Mouse (Mus musculus) midbrain, embryonic 16.5 days (tissue): ENCODE results near the gene Vrk2. TPM values are rescaled to one million over a fixed set of nuclear protein-coding genes. Genes with fewer than 3 reads are reported as not detected.

Experiments
- ATAC-seq: fragments of 200-750 bp; cut with Nextera tagmentation; 2 replicates; pipeline ENCODE4 v1.8.0; 2017; ENCODE audit warnings: moderate TSS enrichment
- H3K27ac ChIP-seq: fragments of 300-500 bp; sonication (generic); 2 replicates; pipeline ENCODE4 v1.5.1; 2014; ENCODE audit warnings: mild to moderate bottlenecking, low read length, mixed read lengths
- H3K27me3 ChIP-seq: fragments of 300-500 bp; sonication (generic); 2 replicates; pipeline ENCODE4 v1.6.1; 2014; ENCODE audit warnings: low read depth, low read length, mixed read lengths; ENCODE audit not compliant: control insufficient read depth, insufficient read depth
- H3K36me3 ChIP-seq: fragments of 300-500 bp; sonication (generic); 2 replicates; pipeline ENCODE4 v1.6.1; 2014; ENCODE audit warnings: mild to moderate bottlenecking, low read length, moderate library complexity, mixed read lengths; ENCODE audit not compliant: control insufficient read depth, insufficient read depth
- H3K4me1 ChIP-seq: fragments of 300-500 bp; sonication (generic); 2 replicates; pipeline ENCODE4 v1.6.1; 2014; ENCODE audit warnings: mild to moderate bottlenecking, low read length, mixed read lengths; ENCODE audit not compliant: control insufficient read depth, insufficient read depth
- H3K4me2 ChIP-seq: fragments of 300-500 bp; sonication (generic); 2 replicates; pipeline ENCODE4 v1.6.1; 2014; ENCODE audit warnings: mild to moderate bottlenecking, low read length, mixed read lengths
- H3K4me3 ChIP-seq: fragments of 300-500 bp; sonication (generic); 2 replicates; pipeline ENCODE4 v1.5.1; 2014; ENCODE audit warnings: low read depth, mild to moderate bottlenecking, low read length, moderate library complexity, mixed read lengths
- H3K9ac ChIP-seq: fragments of 300-500 bp; sonication (generic); 2 replicates; pipeline ENCODE4 v1.6.1; 2014; ENCODE audit warnings: low read depth, low read length, mixed read lengths
- H3K9me3 ChIP-seq: fragments of 300-500 bp; sonication (generic); replicated peaks from 2 replicates; pipeline ENCODE4 v1.6.1; 2014; ENCODE audit warnings: mild to moderate bottlenecking, low read length, mixed read lengths; ENCODE audit not compliant: control insufficient read depth, poor library complexity, severe bottlenecking
- WGBS: fragments of 180-500 bp; shearing (Covaris S2); extraction: QIAGEN DNeasy Blood & Tissue Kit; methylation state at CpG from one replicate; pipeline ENCODE4 v1.1.7; 2014; 5-methylcytosine and 5-hydroxymethylcytosine counted together
- polyA plus RNA-seq: library from polyadenylated mRNA; unstranded; fragments of >200 nt; fragmentation: Nextera tagmentation; extraction: Ambion mirVana; gene quantifications from 2 replicates; pipeline ENCODE4 v1.2.1, GENCODE M21; 2015

Gene Vrk2
- polyA plus RNA-seq, 1 experiment from 2014 or later: 2.7 TPM

DNA sequence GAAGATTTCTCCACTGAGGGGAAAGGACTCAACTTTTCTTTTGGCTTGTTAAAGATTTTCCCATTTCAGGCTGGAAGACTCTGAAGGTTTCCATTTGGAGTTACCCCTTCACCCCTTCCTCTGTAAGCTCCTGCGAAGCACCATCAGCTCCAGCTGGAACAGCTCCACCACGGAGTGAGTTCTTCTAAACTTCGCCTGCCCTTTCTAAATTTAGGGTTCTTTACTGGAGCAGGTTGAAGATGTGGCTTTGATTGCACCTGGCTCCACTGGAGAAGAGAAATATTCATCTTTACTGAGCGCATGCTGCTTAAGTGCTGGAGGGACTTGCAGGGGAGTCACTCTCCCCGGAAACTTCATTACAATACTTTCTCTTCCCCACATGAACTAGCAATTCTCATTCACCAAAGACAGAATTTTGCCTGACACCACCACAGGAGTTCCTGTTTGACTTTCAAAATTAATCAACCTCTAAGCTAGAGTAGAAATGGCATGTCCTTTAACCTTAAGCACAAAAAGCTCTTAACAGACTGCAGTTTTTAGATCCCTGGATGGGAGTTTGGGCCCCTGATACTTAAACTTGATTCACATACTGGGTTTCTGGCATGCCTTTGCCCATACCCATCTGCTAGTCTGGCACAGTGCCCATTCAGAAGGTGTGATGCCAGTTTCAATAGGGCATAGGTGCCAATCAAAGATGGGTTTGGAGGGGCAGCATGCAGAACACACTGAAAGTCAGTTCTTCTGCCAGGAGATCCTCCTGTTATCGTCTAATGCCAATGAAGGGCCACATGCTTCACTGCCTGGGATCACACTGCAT lies 7.2 kb downstream of the Vrk2 start:
- Histone ChIP-seq H3K4me1 (no peaks in the 10 kb centered on the region), H3K4me3 (no peak overlapping the region), H3K9me3 (no peaks in the 10 kb centered on the region), H3K27ac (no peak overlapping the region), H3K27me3 (no peaks in the 10 kb centered on the region), H3K9ac (no peak overlapping the region), H3K36me3 (no peaks in the 10 kb centered on the region), H3K4me2 (no peak overlapping the region)
- 78% methylated on average over 6 of the region's 6 CpGs for WGBS
- ATAC-seq: no peak

GRCm38 (mm10) chr11:26585409-26586366 lies 8.1 kb downstream of the Vrk2 start:
- no peak overlapping the region for H3K4me3 ChIP-seq
- no peak overlapping the region for H3K4me2 ChIP-seq
- H3K9me3 ChIP-seq: no peaks in the 10 kb centered on the region
- no peak overlapping the region for H3K9ac ChIP-seq
- 64% methylated on average over 17 of the region's 17 CpGs for WGBS
- ATAC-seq: no peak
- H3K27ac ChIP-seq: no peak overlapping the region
- H3K36me3 ChIP-seq: no peaks in the 10 kb centered on the region
- no peaks in the 10 kb centered on the region for H3K27me3 ChIP-seq
- H3K4me1 ChIP-seq: no peaks in the 10 kb centered on the region

DNA sequence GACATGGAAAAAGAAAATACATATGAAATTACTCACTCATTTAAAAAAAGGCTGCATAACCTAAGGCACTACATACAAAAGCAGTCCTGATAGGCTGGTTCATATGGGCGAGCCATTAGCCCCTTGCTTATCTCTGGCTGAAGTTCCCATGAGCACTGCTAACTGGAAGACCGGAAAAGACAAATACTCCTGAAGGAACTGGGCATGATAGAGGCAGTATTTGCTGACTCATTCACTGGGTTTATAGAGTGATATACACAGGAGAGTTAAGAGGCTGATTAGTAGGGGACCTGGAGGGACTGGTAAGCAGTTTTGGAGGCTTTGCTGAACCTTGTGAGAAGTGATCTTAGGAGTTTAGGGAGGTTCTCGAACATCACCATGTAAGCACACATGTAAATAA lies 42.2 kb downstream of the Vrk2 start:
- ATAC-seq: no peak
- Histone ChIP-seq H3K4me3 (no peak overlapping the region), H3K9me3 (no peaks in the 10 kb centered on the region), H3K4me1 (no peaks in the 10 kb centered on the region), H3K36me3 (no peaks in the 10 kb centered on the region), H3K9ac (no peak overlapping the region), H3K27ac (no peak overlapping the region), H3K27me3 (no peaks in the 10 kb centered on the region), H3K4me2 (no peak overlapping the region)
- WGBS: 93% methylated on average over 3 of the region's 3 CpGs

GRCm38 (mm10) chr11:26537816-26538215 lies 56.0 kb downstream of the Vrk2 start:
- Histone ChIP-seq H3K4me2 (no peak overlapping the region), H3K27ac (no peak overlapping the region), H3K36me3 (no peaks in the 10 kb centered on the region), H3K4me3 (no peak overlapping the region), H3K4me1 (no peaks in the 10 kb centered on the region), H3K9me3 (no peaks in the 10 kb centered on the region), H3K9ac (no peak overlapping the region), H3K27me3 (no peaks in the 10 kb centered on the region)
- ATAC-seq: no peak
- WGBS: 95% methylated on average over 5 of the region's 5 CpGs

DNA sequence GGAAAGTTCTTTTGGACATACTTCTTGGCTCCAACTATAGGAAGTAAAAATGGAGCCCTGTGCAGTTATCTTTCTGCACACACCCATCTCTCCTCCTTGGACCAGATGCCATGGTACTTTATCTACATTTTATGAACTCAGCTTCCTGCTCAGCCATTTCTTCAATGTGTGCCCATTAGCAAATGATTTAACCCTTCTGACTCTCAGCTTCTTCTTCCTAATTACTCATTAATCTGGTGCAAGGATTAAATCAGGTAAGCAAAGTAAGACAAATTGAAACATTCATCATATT lies 60.0 kb downstream of the Vrk2 start:
- no peak overlapping the region for H3K9ac ChIP-seq
- H3K4me1 ChIP-seq: no peaks in the 10 kb centered on the region
- no peaks in the 10 kb centered on the region for H3K27me3 ChIP-seq
- no peaks in the 10 kb centered on the region for H3K9me3 ChIP-seq
- no peak overlapping the region for H3K4me3 ChIP-seq
- H3K36me3 ChIP-seq: no peaks in the 10 kb centered on the region
- ATAC-seq: no peak
- no peak overlapping the region for H3K4me2 ChIP-seq
- H3K27ac ChIP-seq: no peak overlapping the region

- no peak overlapping the region for H3K27ac ChIP-seq
- no peaks in the 10 kb centered on the region for H3K4me1 ChIP-seq
- no peak overlapping the region for H3K4me2 ChIP-seq
- no peak for ATAC-seq
- H3K9ac ChIP-seq: no peak overlapping the region
- no peak overlapping the region for H3K4me3 ChIP-seq
- WGBS: 95% methylated on average over 5 of the region's 5 CpGs
- no peaks in the 10 kb centered on the region for H3K36me3 ChIP-seq
- H3K9me3 ChIP-seq: no peaks in the 10 kb centered on the region
- no peaks in the 10 kb centered on the region for H3K27me3 ChIP-seq
Observed at GRCm38 (mm10) chr11:26532994-26533827, 60.6 kb downstream of the Vrk2 start.

DNA sequence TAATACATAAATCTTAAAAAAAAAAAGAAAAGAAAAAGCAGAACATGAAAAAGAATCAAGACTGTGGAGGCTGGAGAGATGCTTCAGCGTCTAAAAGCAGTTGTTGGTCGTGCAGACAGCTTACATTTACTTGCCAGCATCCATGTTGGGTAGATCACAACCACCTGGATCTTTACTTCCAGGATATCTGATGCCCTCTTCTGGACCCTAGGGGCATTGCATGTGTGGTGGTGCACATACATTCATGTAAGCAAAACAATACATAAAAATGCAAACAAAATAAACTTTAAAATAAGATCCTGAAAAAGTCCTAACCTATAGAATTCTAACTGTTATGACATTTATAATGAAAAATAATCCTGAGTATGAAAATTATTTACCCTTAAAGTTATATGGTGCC lies 66.9 kb downstream of the Vrk2 start:
- no peak overlapping the region for H3K4me3 ChIP-seq
- no peak for ATAC-seq
- H3K36me3 ChIP-seq: no peaks in the 10 kb centered on the region
- no peaks in the 10 kb centered on the region for H3K27me3 ChIP-seq
- H3K9me3 ChIP-seq: no peaks in the 10 kb centered on the region
- H3K4me1 ChIP-seq: no peaks in the 10 kb centered on the region
- H3K27ac ChIP-seq: no peak overlapping the region
- WGBS: 95% methylated on average over 2 of the region's 2 CpGs
- no peak overlapping the region for H3K4me2 ChIP-seq
- no peak overlapping the region for H3K9ac ChIP-seq

GRCm38 (mm10) chr11:26518991-26519390 lies 74.8 kb downstream of the Vrk2 start:
- H3K36me3 ChIP-seq: no peaks in the 10 kb centered on the region
- no peaks in the 10 kb centered on the region for H3K9me3 ChIP-seq
- H3K27me3 ChIP-seq: no peaks in the 10 kb centered on the region
- WGBS: 83% methylated on average over 3 of the region's 3 CpGs
- H3K4me1 ChIP-seq: no peaks in the 10 kb centered on the region
- no peak overlapping the region for H3K9ac ChIP-seq
- no peak overlapping the region for H3K4me3 ChIP-seq
- no peak overlapping the region for H3K27ac ChIP-seq
- H3K4me2 ChIP-seq: no peak overlapping the region
- no peak for ATAC-seq
